Mouse (Mus musculus): ENCODE data around the gene Ush2a.

Ush2a gene

DNA sequence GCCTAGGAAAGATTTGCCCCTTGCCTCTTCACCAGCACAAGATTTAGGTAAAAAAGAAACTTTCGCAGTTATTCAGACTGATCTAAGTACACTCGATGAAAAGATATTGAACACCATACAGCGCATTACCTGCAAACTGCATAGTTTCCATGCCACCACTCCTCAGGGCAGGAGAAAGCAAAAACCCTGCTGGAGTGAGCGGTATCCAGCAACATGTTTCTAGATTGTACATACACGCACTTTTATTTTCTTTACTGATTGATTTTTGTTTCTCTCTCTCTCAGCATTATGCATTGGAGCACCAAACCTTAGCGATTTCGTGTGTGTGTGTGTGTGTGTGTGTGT lies 746.1 kb downstream of the Ush2a start:
- DNase-seq (ENCODE audit: low spot score), result no peak

DNA sequence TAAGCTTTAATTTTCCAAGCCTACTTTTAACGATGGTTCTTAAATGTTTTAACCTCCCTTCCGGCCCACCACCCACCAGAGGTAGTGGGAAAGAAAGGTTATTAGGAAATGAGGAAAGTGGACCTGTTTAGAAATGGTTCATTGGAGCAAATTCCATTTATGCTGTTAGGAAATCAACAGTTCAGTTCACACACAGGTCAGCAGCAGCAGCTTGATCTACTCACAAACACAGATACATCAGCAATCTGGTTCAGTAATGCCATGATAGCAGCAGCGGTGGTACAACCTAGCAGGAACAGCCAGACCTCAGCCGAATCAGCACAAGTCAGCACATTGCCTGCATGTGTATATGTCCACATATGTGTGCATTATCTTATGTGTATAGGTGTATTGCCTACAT lies 748.8 kb downstream of the Ush2a start:
- no peak for DNase-seq (ENCODE audit: low spot score)

DNA sequence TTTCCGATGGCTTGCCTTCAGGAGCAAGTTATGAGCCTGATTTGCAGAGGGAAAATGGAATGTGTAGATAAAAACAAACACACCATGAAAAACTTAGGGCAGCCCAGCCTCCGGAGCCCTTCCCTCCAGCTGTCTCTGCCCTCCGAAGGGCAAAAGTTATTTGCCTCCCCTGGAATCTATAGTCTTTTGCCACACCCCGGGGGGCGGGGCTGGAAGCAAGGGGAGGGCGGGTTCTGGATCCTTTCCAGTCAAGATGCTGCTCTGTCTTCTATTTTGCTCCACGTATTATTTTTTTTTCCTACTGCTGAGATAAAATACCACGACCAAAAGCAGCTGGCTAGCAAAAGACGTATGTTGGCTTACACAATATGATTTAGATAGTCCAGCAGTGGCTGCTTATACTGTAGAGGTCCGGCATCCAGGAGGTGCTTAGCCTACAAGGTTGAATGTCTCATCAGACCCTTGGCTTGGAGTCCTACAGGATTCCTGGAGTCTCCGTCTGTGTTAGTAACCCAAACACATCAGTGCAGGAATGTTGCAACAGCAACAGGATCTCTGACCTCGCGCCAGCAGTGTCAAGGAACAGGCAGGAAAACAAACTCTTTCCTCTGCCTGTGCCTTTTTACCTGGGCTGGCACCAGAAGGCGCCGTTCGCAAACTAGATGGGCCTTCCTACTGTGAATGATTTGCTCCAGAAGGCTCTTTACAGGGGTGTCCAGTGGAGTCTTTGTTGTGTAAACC lies 751.2 kb downstream of the Ush2a start:
- DNase-seq (ENCODE audit: low spot score), result peak; percentile 50

DNA sequence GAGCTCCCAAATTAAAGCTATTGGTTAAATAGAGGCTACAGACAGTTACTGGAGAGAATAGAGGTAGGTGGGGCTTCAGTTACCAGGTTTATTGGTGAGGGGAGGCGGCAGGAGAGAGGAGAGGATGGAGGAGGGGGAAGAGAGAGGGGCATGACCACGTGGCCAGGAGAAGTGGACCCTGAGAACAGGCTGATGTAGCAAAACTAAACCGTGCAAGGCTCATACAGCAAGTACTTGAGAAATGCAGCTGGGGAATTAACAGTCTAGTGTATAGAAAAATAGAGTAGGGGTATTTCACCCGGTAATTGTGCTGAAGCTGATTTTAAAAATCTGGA lies 751.7 kb downstream of the Ush2a start:
- DNase-seq (ENCODE audit: low spot score), result no peak

Measured in embryo, embryonic 10 days (tissue).